Mouse (Mus musculus) heart, embryonic 14.5 days (tissue): ENCODE data around the gene Brca2. TPM values are rescaled to one million over a fixed set of nuclear protein-coding genes. Genes with fewer than 3 reads are reported as not detected.

ENCODE experiments used
- ATAC-seq: fragments of 200-750 bp; cut with Nextera tagmentation; 2 replicates; pipeline ENCODE4 v1.8.0; 2017; ENCODE audit warnings: low read depth, moderate TSS enrichment; ENCODE audit not compliant: insufficient number of reproducible peaks, insufficient read depth, low FRiP score
- H3K27ac ChIP-seq, 2 experiments: fragments of 200-500 bp in 1 of 2; fragments of 300-500 bp in 1 of 2; sonication (generic) in 1 of 2; replicated peaks in 1 of 2; 2 replicates each; pipeline ENCODE4 v1.5.1; 2012 to 2014; ENCODE audit warnings: low read depth in 2 of 2, low read length in 2 of 2, control low read depth in 1 of 2, mild to moderate bottlenecking in 1 of 2, mixed read lengths in 1 of 2; ENCODE audit not compliant: control insufficient read depth in 1 of 2, insufficient read depth in 1 of 2
- H3K27me3 ChIP-seq: fragments of 300-500 bp; sonication (generic); 2 replicates; pipeline ENCODE4 v1.6.1; 2014; ENCODE audit warnings: mild to moderate bottlenecking, low read length, control low read depth; ENCODE audit not compliant: control insufficient read depth, insufficient read depth
- H3K36me3 ChIP-seq: fragments of 300-500 bp; sonication (generic); 2 replicates; pipeline ENCODE4 v1.6.1; 2014; ENCODE audit warnings: mild to moderate bottlenecking, control low read depth, low read length, mixed read lengths; ENCODE audit not compliant: control insufficient read depth, insufficient read depth
- H3K4me1 ChIP-seq, 2 experiments: fragments of 200-500 bp in 1 of 2; fragments of 300-500 bp in 1 of 2; sonication (generic) in 1 of 2; 2 replicates each; pipeline ENCODE4 v1.6.1; 2012 to 2014; ENCODE audit warnings: low read length in 2 of 2, control low read depth in 1 of 2, mixed read lengths in 1 of 2; ENCODE audit not compliant: control insufficient read depth in 2 of 2, insufficient read depth in 2 of 2
- H3K4me2 ChIP-seq: fragments of 300-500 bp; sonication (generic); 2 replicates; pipeline ENCODE4 v1.6.1; 2014; ENCODE audit warnings: mild to moderate bottlenecking, low read length
- H3K4me3 ChIP-seq, 2 experiments: fragments of 200-500 bp in 1 of 2; fragments of 300-500 bp in 1 of 2; sonication (generic) in 1 of 2; 2 replicates each; pipeline ENCODE4 v1.5.1; 2012 to 2014; ENCODE audit warnings: low read length in 2 of 2, mild to moderate bottlenecking in 2 of 2, control low read depth in 1 of 2, low read depth in 1 of 2, moderate library complexity in 1 of 2; ENCODE audit not compliant: control insufficient read depth in 1 of 2, insufficient read depth in 1 of 2
- H3K9ac ChIP-seq: fragments of 300-500 bp; sonication (generic); 2 replicates; pipeline ENCODE4 v1.6.1; 2014; ENCODE audit warnings: mild to moderate bottlenecking, low read length
- H3K9me3 ChIP-seq: fragments of 300-500 bp; sonication (generic); 2 replicates; pipeline ENCODE4 v1.6.1; 2016; ENCODE audit warnings: low read length, control low read depth; ENCODE audit not compliant: control insufficient read depth
- WGBS: fragments of 180-500 bp; shearing (Covaris S2); extraction: QIAGEN DNeasy Blood & Tissue Kit; methylation state at CpG from one replicate; pipeline ENCODE4 v1.1.7; 2014; 5-methylcytosine and 5-hydroxymethylcytosine counted together
- polyA plus RNA-seq: library from polyadenylated mRNA; unstranded; fragments of >200 nt; fragmentation: Nextera tagmentation; extraction: Ambion mirVana; gene quantifications from 2 replicates; pipeline ENCODE4 v1.2.1, GENCODE M21; 2014

The Brca2 gene
- polyA plus RNA-seq, 1 experiment from 2014 or later, result 14.4 TPM

GRCm38 (mm10) chr5:150611697-150612096 is 89.3 kb downstream of the Brca2 start:
- Histone ChIP-seq H3K4me3 (no peak overlapping the region), H3K4me2 (no peak overlapping the region; the same call in 1 of the 2 replicates), H3K27me3 (no peaks in the 10 kb centered on the region), H3K27ac (no peak overlapping the region), H3K9me3 (no peaks in the 10 kb centered on the region), H3K4me1 (no peaks in the 10 kb centered on the region), H3K9ac (no peak overlapping the region), H3K36me3 (peaks cover 15% of the 10 kb centered on the region)
- WGBS, result 68% methylated on average over 12 of the region's 12 CpGs
- no peak for ATAC-seq

- 77% methylated on average over 2 of the region's 2 CpGs for WGBS
- no peaks in the 10 kb centered on the region for H3K27me3 ChIP-seq
- no peak overlapping the region for H3K4me2 ChIP-seq
- no peak overlapping the region for H3K4me3 ChIP-seq
- H3K9ac ChIP-seq, result no peak overlapping the region
- ATAC-seq, result no peak
- no peaks in the 10 kb centered on the region for H3K36me3 ChIP-seq
- no peaks in the 10 kb centered on the region for H3K9me3 ChIP-seq
- no peaks in the 10 kb centered on the region for H3K4me1 ChIP-seq
- H3K27ac ChIP-seq, result no peak overlapping the region
Measured at GRCm38 (mm10) chr5:150614054-150614453, 91.6 kb downstream of the Brca2 start.

GRCm38 (mm10) chr5:150616216-150616615 is 93.8 kb downstream of the Brca2 start:
- WGBS, result 95% methylated on average over 2 of the region's 2 CpGs
- no peaks in the 10 kb centered on the region for H3K36me3 ChIP-seq
- H3K4me2 ChIP-seq, result no peak overlapping the region
- H3K4me3 ChIP-seq, result no peak overlapping the region
- ATAC-seq, result no peak
- no peak overlapping the region for H3K9ac ChIP-seq
- no peaks in the 10 kb centered on the region for H3K9me3 ChIP-seq
- no peaks in the 10 kb centered on the region for H3K4me1 ChIP-seq
- no peaks in the 10 kb centered on the region for H3K27me3 ChIP-seq
- H3K27ac ChIP-seq, result no peak overlapping the region

- no peak for ATAC-seq
- H3K4me1 ChIP-seq, result no peaks in the 10 kb centered on the region
- no peaks in the 10 kb centered on the region for H3K9me3 ChIP-seq
- no peak overlapping the region for H3K4me2 ChIP-seq
- no peak overlapping the region for H3K9ac ChIP-seq
- 85% methylated on average over 3 of the region's 3 CpGs for WGBS
- H3K4me3 ChIP-seq, result no peak overlapping the region
- H3K36me3 ChIP-seq, result no peaks in the 10 kb centered on the region
- H3K27ac ChIP-seq, result no peak overlapping the region
- H3K27me3 ChIP-seq, result no peaks in the 10 kb centered on the region
Measured at GRCm38 (mm10) chr5:150616731-150617130, 94.3 kb downstream of the Brca2 start.

GRCm38 (mm10) chr5:150618599-150619355 is 96.3 kb downstream of the Brca2 start:
- H3K27me3 ChIP-seq, result no peaks in the 10 kb centered on the region
- H3K27ac ChIP-seq, result no peak overlapping the region
- peaks cover 0 to 9% of the 10 kb centered on the region in 2 experiments; a peak in 1 of 4 replicates for H3K4me1 ChIP-seq
- no peak overlapping the region for H3K4me3 ChIP-seq
- no peaks in the 10 kb centered on the region for H3K36me3 ChIP-seq
- H3K9me3 ChIP-seq, result no peaks in the 10 kb centered on the region
- no peak overlapping the region for H3K9ac ChIP-seq
- 87% methylated on average over 10 of the region's 10 CpGs for WGBS
- H3K4me2 ChIP-seq, result no peak overlapping the region
- no peak for ATAC-seq

Other genes starting within 250 kb of the Brca2 start
- not detected in 2 replicates for gene Zar1l, start 4.5 kb upstream of the Brca2 start, polyA plus RNA-seq
- 3.3 and 3.6 TPM in 2 replicates for gene N4bp2l1, start 74.6 kb downstream of the Brca2 start, polyA plus RNA-seq
- gene N4bp2l2, start 143.6 kb downstream of the Brca2 start, polyA plus RNA-seq, result 32.2 and 36.6 TPM in 2 replicates
- gene Pds5b, start 151.1 kb downstream of the Brca2 start, polyA plus RNA-seq, result 23.4 and 24.3 TPM in 2 replicates